18 mouse cellular contexts compared by ENCODE assay signal in the genomic region with DNA sequence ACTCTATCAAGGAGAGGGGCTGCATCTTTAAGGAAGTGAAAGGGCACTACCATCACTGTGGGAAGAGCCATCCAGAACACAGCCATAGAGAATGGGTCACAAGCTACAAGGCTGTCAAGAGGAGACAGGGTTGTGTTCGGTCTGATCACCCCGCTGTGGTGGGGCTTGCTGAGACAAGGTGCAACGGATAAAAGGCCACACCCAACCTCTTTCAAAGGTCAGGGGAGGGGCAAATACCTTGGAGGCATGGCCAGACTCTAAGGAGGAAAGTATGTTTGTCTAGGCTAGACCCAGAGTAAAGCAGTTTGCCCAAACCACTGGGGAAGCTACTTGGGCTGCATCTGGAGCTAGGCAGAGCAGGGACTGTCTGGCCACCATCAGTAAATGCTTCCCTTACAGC.
A peak's percentile ranks its signal among the peaks of the same experiment; 100 is the strongest.
DNase-seq lines count a peak whose midpoint lies in the region; ATAC-seq and TF ChIP-seq lines count a peak whose summit lies in the region.
"Had no signal": no experiment of that assay in that cellular context is flagged by ENCODE, and none has a peak within 500 bp of the region (broad histone marks: within the 10 kb centered on the region; RNA-seq: fewer than 3 reads in every experiment).

No protein-coding gene starts in this region.

- peaks cover 6% of the 10 kb centered on the region; the same call in 1 of the 2 replicates for H3K27me3 ChIP-seq in liver, postnatal 0 days (ENCODE audit: insufficient read depth, low read length)
- H3K27me3 ChIP-seq in forebrain, embryonic 12.5 days, result peaks cover 21% of the 10 kb centered on the region

- H3K4me1 ChIP-seq in liver, postnatal 0 days (ENCODE audit: insufficient read depth), result no peaks in the 10 kb centered on the region
- H3K4me1 ChIP-seq in forebrain, embryonic 12.5 days, result peaks cover 7% of the 10 kb centered on the region; the same call in 1 of the 2 replicates
- H3K4me1 ChIP-seq: embryonic facial prominence, embryonic 12.5 days had no signal

- ATAC-seq in megakaryocyte-erythroid progenitor cell, adult 5-6 weeks (replicated peaks; ENCODE audit: low FRiP score, low TSS enrichment, poor library complexity, severe bottlenecking), result 0 out of 2 replicates have a peak, but pooled peaks have one; percentile 19
- ATAC-seq in liver, postnatal 0 days, result no peak
- no peak for ATAC-seq in forebrain, embryonic 12.5 days (ENCODE audit: low FRiP score)
- ATAC-seq: forebrain, embryonic 14.5 days; forebrain, embryonic 16.5 days had no signal

- TF ChIP-seq EP300 in liver, postnatal 0 days (IDR thresholded peaks at IDR 0.05; ENCODE audit: low read depth), result no peak

- H3K4me2 ChIP-seq in liver, postnatal 0 days (ENCODE audit: low read depth, low read length), result no peak overlapping the region
- no peak overlapping the region for H3K4me2 ChIP-seq in forebrain, embryonic 12.5 days
- H3K4me2 ChIP-seq: embryonic facial prominence, embryonic 12.5 days had no signal

- H3K27ac ChIP-seq in liver, postnatal 0 days (ENCODE audit: low read depth), result no peak overlapping the region
- no peak overlapping the region for H3K27ac ChIP-seq in forebrain, embryonic 12.5 days
- H3K27ac ChIP-seq: embryonic facial prominence, embryonic 10.5 days; embryonic facial prominence, embryonic 12.5 days had no signal

- H3K9ac ChIP-seq in liver, postnatal 0 days (replicated peaks), result no peak overlapping the region
- H3K9ac ChIP-seq in forebrain, embryonic 12.5 days, result no peak overlapping the region
- H3K9ac ChIP-seq: embryonic facial prominence, embryonic 12.5 days had no signal

- 56% methylated on average over 3 of the region's 3 CpGs for WGBS in liver, postnatal 0 days (ENCODE audit: insufficient replicate concordance)
- 72% methylated on average over 3 of the region's 3 CpGs for WGBS in forebrain, embryonic 12.5 days

- no peaks in the 10 kb centered on the region for H3K36me3 ChIP-seq in liver, postnatal 0 days (replicated peaks; ENCODE audit: insufficient read depth, low read length)
- H3K36me3 ChIP-seq in forebrain, embryonic 12.5 days (replicated peaks), result no peaks in the 10 kb centered on the region
- H3K36me3 ChIP-seq: embryonic facial prominence, embryonic 10.5 days; embryonic facial prominence, embryonic 12.5 days had no signal

- DNase-seq in ES-CJ7 (ENCODE audit: low read depth, low spot score), result peak; percentile 55
- peak; percentile 71 for DNase-seq in ZHBTc4 (ENCODE audit: low read depth, low spot score)
- DNase-seq in liver, postnatal 0 days, result no peak
- DNase-seq in adrenal gland, postnatal 25 days, result no peak
- DNase-seq: adrenal gland, adult 2 months; adrenal gland, postnatal 10 days; adrenal gland, postnatal 36 days; cerebellum, adult 11-12 months; cerebellum, adult 2 months; cerebellum, adult 9-10 months; cerebellum, postnatal 10 days; cerebellum, postnatal 25 days had no signal

- no peak for TF ChIP-seq CTCF in liver, postnatal 0 days (IDR thresholded peaks at IDR 0.05; ENCODE audit: low read depth)

- no peak overlapping the region for H3K4me3 ChIP-seq in liver, postnatal 0 days (ENCODE audit: low read depth, low read length)
- H3K4me3 ChIP-seq in forebrain, embryonic 12.5 days (replicated peaks), result no peak overlapping the region
- H3K4me3 ChIP-seq: embryonic facial prominence, embryonic 10.5 days; embryonic facial prominence, embryonic 12.5 days had no signal

- no peaks in the 10 kb centered on the region for H3K9me3 ChIP-seq in liver, postnatal 0 days (ENCODE audit: low read length)
- no peaks in the 10 kb centered on the region for H3K9me3 ChIP-seq in forebrain, embryonic 12.5 days
- H3K9me3 ChIP-seq: embryonic facial prominence, embryonic 10.5 days; embryonic facial prominence, embryonic 12.5 days had no signal

Comparison
In these comparisons a context has a peak if more than half of its experiments do, and no peak if none do; other contexts are left out.
1. DNase-seq: peak in ES-CJ7 (single experiment) and ZHBTc4 (single experiment); none in liver, postnatal 0 days (single experiment) and adrenal gland, postnatal 25 days (single experiment).